Mouse (Mus musculus) Muller cell, postnatal 12 days (primary cell): ENCODE results near the gene Eef1akmt1.

Source experiments
- DNase-seq: peaks from one replicate; pipeline ENCODE4 v3.0.0-alpha.2; 2015; ENCODE audit errors: inconsistent ontology term

Gene Eef1akmt1

DNA sequence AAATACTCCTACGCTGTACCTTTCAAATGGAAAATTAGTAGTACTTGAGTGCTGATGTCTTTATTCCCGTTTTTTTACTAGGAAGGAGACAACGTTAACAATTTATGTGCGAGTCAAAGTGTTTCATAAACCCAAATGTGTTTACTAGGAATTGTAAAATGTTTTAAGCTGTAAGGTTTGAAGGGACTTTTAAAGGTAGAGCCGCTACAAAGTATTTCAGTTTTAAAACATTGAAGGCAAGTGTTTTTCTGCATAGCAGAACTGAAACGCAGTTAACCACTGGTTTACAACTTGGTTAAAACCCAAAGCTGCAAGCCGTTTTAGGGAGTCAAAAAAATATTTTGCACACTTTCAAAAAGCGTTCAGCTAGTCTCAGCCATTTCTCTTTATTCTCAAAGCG lies 47.6 kb downstream of the Eef1akmt1 start:
- no peak for DNase-seq

DNA sequence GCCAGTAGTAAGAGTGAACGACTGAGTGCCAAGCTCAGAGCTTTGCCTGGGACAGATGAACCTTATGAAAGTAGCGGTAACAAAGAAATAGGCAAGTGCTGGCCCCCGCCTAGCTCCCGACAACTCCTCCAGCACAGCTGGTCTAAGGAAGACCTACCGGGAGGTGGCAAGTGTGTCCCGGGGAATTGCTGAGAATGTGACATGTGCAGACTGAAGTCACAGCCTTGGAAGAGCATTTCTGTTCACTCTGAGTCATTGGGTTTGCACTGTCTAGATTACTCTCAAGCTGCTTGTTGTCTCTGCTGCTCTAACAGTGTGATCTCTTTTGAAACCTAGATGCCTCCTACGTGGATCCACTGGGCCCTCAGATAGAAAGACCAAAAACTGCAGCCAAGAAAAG lies 54.4 kb downstream of the Eef1akmt1 start:
- no peak for DNase-seq

DNA sequence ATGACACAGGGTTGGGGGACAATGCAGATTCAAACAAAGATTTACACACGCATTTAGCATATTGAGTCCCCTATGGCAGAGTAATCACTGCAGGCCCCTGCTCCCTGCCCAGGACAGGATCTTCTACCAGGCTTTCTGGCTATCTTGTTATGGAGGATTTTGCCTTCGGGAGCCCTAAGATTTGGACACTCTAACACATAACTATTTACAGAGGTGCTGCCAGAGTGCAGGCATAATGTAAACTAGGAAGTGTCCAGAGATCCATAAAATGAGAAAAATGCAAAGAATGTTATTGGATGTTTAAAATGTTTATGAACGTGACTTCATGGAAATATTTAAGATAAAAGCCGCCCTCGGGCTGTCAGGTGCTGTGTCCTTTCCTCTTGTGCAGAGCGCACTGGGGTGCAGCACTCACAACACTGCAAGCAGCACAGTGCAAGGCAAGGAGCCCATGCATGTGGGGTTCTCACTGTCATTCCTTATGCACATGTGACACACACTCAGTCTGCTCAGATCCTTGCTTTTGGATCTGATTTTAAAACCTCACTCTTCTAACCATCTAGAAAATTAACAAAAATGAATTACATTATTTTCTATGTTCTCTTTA lies 56.2 kb downstream of the Eef1akmt1 start:
- DNase-seq, result no peak

DNA sequence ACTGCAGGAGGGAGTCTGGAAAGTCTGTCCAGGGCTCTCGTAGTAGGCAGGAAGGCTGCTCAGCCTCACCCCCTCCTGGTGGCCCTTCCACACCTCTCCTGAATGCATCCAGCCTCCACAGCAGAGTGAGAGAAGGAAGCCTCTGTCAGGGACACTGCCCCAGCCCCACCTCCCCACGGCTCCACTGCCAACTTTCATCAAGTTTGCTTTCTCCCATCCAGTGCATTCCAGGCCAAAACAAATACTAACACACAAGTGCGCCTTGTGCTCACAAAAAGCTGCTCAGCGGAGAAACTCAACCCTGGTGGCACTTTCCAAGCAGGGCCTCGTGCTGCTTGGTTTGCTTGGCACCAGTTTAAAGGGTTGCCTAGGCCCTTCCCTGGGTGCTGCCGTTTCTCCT lies 61.9 kb downstream of the Eef1akmt1 start:
- peak; percentile 87 for DNase-seq

DNA sequence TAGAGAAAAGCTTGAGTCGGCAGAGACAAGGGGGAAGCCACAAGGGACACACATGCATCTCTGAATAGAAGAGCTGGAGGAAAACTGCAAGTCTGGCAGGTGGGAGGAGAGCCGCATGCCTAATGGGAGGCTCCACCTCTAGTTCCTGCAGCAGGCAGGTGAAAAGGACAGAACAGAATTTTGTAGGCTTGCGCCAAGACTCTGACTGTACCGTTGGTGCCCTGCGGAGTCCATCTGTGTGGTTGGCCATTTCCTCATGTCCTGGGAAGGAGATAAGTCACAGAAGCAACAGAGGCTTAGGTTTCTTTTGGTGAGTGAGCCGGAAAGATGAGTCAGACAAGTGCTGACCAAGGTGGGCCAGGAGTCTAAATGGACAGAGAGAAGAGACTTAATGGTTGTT lies 67.7 kb downstream of the Eef1akmt1 start:
- no peak for DNase-seq
